ENCODE assay signal across 11 mouse cellular contexts in the genomic region with DNA sequence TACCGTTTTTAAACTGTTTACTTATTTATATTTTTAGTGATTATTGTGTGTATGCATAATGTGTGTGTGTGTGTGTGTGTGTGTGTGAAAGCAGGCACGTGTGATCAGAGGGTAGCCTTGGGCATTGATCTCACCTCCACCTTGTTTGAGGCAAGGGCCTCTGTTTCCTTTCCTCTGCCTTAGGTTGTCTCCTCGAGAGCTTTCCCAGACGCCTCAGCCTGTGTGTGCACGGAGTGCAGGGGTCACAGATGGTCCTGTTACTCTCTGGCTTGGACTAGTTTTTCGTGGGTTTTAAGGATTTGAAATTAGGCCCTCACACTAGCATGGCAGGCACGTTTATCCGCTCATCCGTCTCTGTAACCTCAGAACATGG. TPM values are rescaled to one million over a fixed set of nuclear protein-coding genes. Genes with fewer than 3 reads are reported as not detected.
DNase-seq lines count a peak whose midpoint lies in the region; ATAC-seq and TF ChIP-seq lines count a peak whose summit lies in the region.
"Had no signal": no experiment of that assay in that cellular context is flagged by ENCODE, and none has a peak within 500 bp of the region (broad histone marks: within the 10 kb centered on the region; RNA-seq: fewer than 3 reads in every experiment).

No protein-coding gene starts in this region.

- no peaks in the 10 kb centered on the region for H3K36me3 ChIP-seq in kidney, embryonic 14.5 days (ENCODE audit: control insufficient read depth, insufficient read depth, low read length)
- H3K36me3 ChIP-seq in hindbrain, embryonic 14.5 days (replicated peaks; ENCODE audit: control insufficient read depth, insufficient read depth) = no peaks in the 10 kb centered on the region
- H3K36me3 ChIP-seq in midbrain, embryonic 15.5 days (replicated peaks) = no peaks in the 10 kb centered on the region
- H3K36me3 ChIP-seq in heart, adult 2 months (ENCODE audit: control insufficient read depth, insufficient read depth, low read length) = no peaks in the 10 kb centered on the region
- H3K36me3 ChIP-seq: G1E; hindbrain, embryonic 15.5 days; liver, embryonic 12.5 days had no signal

- no peak for DNase-seq in kidney, adult 11 months
- DNase-seq in hindbrain, embryonic 14.5 days (ENCODE audit: low spot score) = no peak
- no peak for DNase-seq in cerebellum, postnatal 14 days
- DNase-seq in adrenal gland, adult 8-10 months = no peak
- DNase-seq in heart, adult 2 months = no peak

- no peak overlapping the region for H3K4me3 ChIP-seq in kidney, embryonic 14.5 days (ENCODE audit: low read length)
- H3K4me3 ChIP-seq in hindbrain, embryonic 14.5 days (replicated peaks; ENCODE audit: low read length) = no peak overlapping the region
- no peak overlapping the region for H3K4me3 ChIP-seq in midbrain, embryonic 15.5 days
- H3K4me3 ChIP-seq in heart, adult 2 months = no peak overlapping the region
- H3K4me3 ChIP-seq: hindbrain, embryonic 15.5 days; liver, embryonic 12.5 days had no signal

- no peak overlapping the region for H3K9ac ChIP-seq in kidney, embryonic 14.5 days (ENCODE audit: low read depth, low read length)
- no peak overlapping the region for H3K9ac ChIP-seq in hindbrain, embryonic 14.5 days
- H3K9ac ChIP-seq in midbrain, embryonic 15.5 days = no peak overlapping the region
- H3K9ac ChIP-seq in heart, adult 2 months (ENCODE audit: low read depth, low read length) = no peak overlapping the region
- H3K9ac ChIP-seq: hindbrain, embryonic 15.5 days; liver, embryonic 12.5 days had no signal

- no peaks in the 10 kb centered on the region for H3K79me2 ChIP-seq in heart, adult 2 months (replicated peaks; ENCODE audit: control insufficient read depth, insufficient read depth, low read length)

- H3K4me1 ChIP-seq in kidney, embryonic 14.5 days (ENCODE audit: control insufficient read depth, insufficient read depth, low read length) = peaks cover 9% of the 10 kb centered on the region; the same call in 1 of the 2 replicates
- H3K4me1 ChIP-seq in hindbrain, embryonic 14.5 days (replicated peaks; ENCODE audit: control insufficient read depth, insufficient read depth, low read length) = no peaks in the 10 kb centered on the region
- no peaks in the 10 kb centered on the region; the same call in 1 of the 2 replicates for H3K4me1 ChIP-seq in midbrain, embryonic 15.5 days
- peaks cover 9% of the 10 kb centered on the region for H3K4me1 ChIP-seq in heart, adult 2 months (ENCODE audit: control insufficient read depth, insufficient read depth, low read length)
- H3K4me1 ChIP-seq: hindbrain, embryonic 15.5 days had no signal

- no peak for TF ChIP-seq POLR2A in heart, adult 2 months (IDR thresholded peaks at IDR 0.05; ENCODE audit: insufficient read depth, low read depth, low read length)

- 0 out of 2 replicates have a peak, but pooled peaks have one; percentile 33 for ATAC-seq in kidney, embryonic 14.5 days (ENCODE audit: low FRiP score, low TSS enrichment)
- ATAC-seq in erythroblast, adult 5-6 weeks (replicated peaks; ENCODE audit: low FRiP score, poor library complexity, severe bottlenecking) = peak; percentile 29; the same call in 1 of the 2 replicates
- peak; percentile 21; the same call in 1 of the 2 replicates for ATAC-seq in hindbrain, embryonic 14.5 days (ENCODE audit: low FRiP score)
- peak; percentile 48 for ATAC-seq in midbrain, embryonic 15.5 days (replicated peaks)

- 54% methylated on average over 9 of the region's 9 CpGs for WGBS in kidney, embryonic 14.5 days
- WGBS in hindbrain, embryonic 14.5 days = 65% methylated on average over 9 of the region's 9 CpGs
- WGBS in midbrain, embryonic 15.5 days = 63% methylated on average over 9 of the region's 9 CpGs
- 52% methylated on average over 9 of the region's 9 CpGs for WGBS in heart, adult 2 months

- H3K4me2 ChIP-seq in kidney, embryonic 14.5 days (replicated peaks; ENCODE audit: low read depth, low read length) = no peak overlapping the region
- H3K4me2 ChIP-seq in hindbrain, embryonic 14.5 days (replicated peaks) = no peak overlapping the region
- no peak overlapping the region for H3K4me2 ChIP-seq in midbrain, embryonic 15.5 days
- H3K4me2 ChIP-seq: hindbrain, embryonic 15.5 days; liver, embryonic 12.5 days had no signal

- no peak for TF ChIP-seq EP300 in heart, adult 2 months (IDR thresholded peaks at IDR 0.05; ENCODE audit: insufficient read depth, low read depth, low read length)

- no peak overlapping the region for H3K27ac ChIP-seq in kidney, embryonic 14.5 days (ENCODE audit: low read depth, low read length)
- H3K27ac ChIP-seq in hindbrain, embryonic 14.5 days = no peak overlapping the region
- no peak overlapping the region for H3K27ac ChIP-seq in midbrain, embryonic 15.5 days
- H3K27ac ChIP-seq in heart, adult 2 months = no peak overlapping the region
- H3K27ac ChIP-seq: hindbrain, embryonic 15.5 days; liver, embryonic 12.5 days had no signal

- H3K9me3 ChIP-seq in kidney, embryonic 14.5 days (ENCODE audit: control insufficient read depth, low read length) = no peaks in the 10 kb centered on the region
- no peaks in the 10 kb centered on the region for H3K9me3 ChIP-seq in hindbrain, embryonic 14.5 days (ENCODE audit: control insufficient read depth, low read length)
- H3K9me3 ChIP-seq in midbrain, embryonic 15.5 days = no peaks in the 10 kb centered on the region
- H3K9me3 ChIP-seq: hindbrain, embryonic 15.5 days; liver, embryonic 12.5 days had no signal

- TF ChIP-seq CTCF in heart, adult 2 months (IDR thresholded peaks at IDR 0.05) = no peak

- intact Hi-C loops in heart, adult 2 months (cut with DNase I) = loop anchor here (1.0 kb wide), 1 partner anchor 49 kb away; no protein-coding TSS in a partner anchor

- H3K27me3 ChIP-seq in kidney, embryonic 14.5 days (ENCODE audit: control insufficient read depth, insufficient read depth, low read length) = no peaks in the 10 kb centered on the region
- no peaks in the 10 kb centered on the region for H3K27me3 ChIP-seq in hindbrain, embryonic 14.5 days (ENCODE audit: control insufficient read depth, insufficient read depth, low read length)
- H3K27me3 ChIP-seq in midbrain, embryonic 15.5 days (replicated peaks) = no peaks in the 10 kb centered on the region
- H3K27me3 ChIP-seq in heart, adult 2 months (ENCODE audit: control insufficient read depth, insufficient read depth, low read length) = no peaks in the 10 kb centered on the region
- H3K27me3 ChIP-seq: hindbrain, embryonic 15.5 days had no signal

RNA-seq across cellular contexts. Expression of a gene that starts 17.5 kb away (rescaled TPM):
- polyA plus RNA-seq in kidney, embryonic 14.5 days (2014; fragmentation: Nextera tagmentation; extraction: Ambion mirVana) = 1.8 and 2.1 TPM in 2 replicates
- total RNA-seq in erythroblast, adult 5-6 weeks (2015; ENCODE audit: low replicate concordance) = not detected in 2 replicates
- total RNA-seq in erythroblast, adult 5-6 weeks (2017; ENCODE audit: low replicate concordance) = not detected in 2 replicates
- 1.2 and 1.3 TPM in 2 replicates for polyA plus RNA-seq in hindbrain, embryonic 14.5 days (2014; fragmentation: Nextera tagmentation; extraction: Ambion mirVana)
- 0.74 and 1.4 TPM in 2 replicates for polyA plus RNA-seq in midbrain, embryonic 15.5 days (2015; fragmentation: Nextera tagmentation; extraction: Ambion mirVana)
- total RNA-seq in adrenal gland, adult 8-10 months (2022) = 1 to 10 TPM; 1.0 to 3.4 (median 1.9) TPM
- total RNA-seq in heart, adult 2 months (2021) = 1 to 10 TPM; 2.6 to 2.7 TPM
- 1.4 and 1.6 TPM in 2 replicates for polyA plus RNA-seq in heart, adult 2 months (2012; rRNA removed)

RNA-seq across cellular contexts. Expression of a gene that starts 28.1 kb away (rescaled TPM):
- 117 and 131 TPM in 2 replicates for polyA plus RNA-seq in kidney, embryonic 14.5 days (2014; fragmentation: Nextera tagmentation; extraction: Ambion mirVana)
- total RNA-seq in erythroblast, adult 5-6 weeks (2015; ENCODE audit: low replicate concordance) = 63.7 and 66.9 TPM in 2 replicates
- total RNA-seq in erythroblast, adult 5-6 weeks (2017; ENCODE audit: low replicate concordance) = 18.0 and 37.7 TPM in 2 replicates
- 127 and 135 TPM in 2 replicates for polyA plus RNA-seq in hindbrain, embryonic 14.5 days (2014; fragmentation: Nextera tagmentation; extraction: Ambion mirVana)
- 136 and 139 TPM in 2 replicates for polyA plus RNA-seq in midbrain, embryonic 15.5 days (2015; fragmentation: Nextera tagmentation; extraction: Ambion mirVana)
- total RNA-seq in adrenal gland, adult 8-10 months (2022) = 10 to 100 TPM; 63.2 to 81.2 (median 73.3) TPM
- total RNA-seq in heart, adult 2 months (2021) = 100 to 1,000 TPM; 148 to 191 TPM
- polyA plus RNA-seq in heart, adult 2 months (2012; rRNA removed) = 152 and 158 TPM in 2 replicates

RNA-seq across cellular contexts. Expression of a gene that starts 36.2 kb away (rescaled TPM):
- 0.03 and 0.14 TPM in 2 replicates for polyA plus RNA-seq in kidney, embryonic 14.5 days (2014; fragmentation: Nextera tagmentation; extraction: Ambion mirVana)
- total RNA-seq in erythroblast, adult 5-6 weeks (2015; ENCODE audit: low replicate concordance) = not detected in 2 replicates
- not detected in 2 replicates for total RNA-seq in erythroblast, adult 5-6 weeks (2017; ENCODE audit: low replicate concordance)
- polyA plus RNA-seq in hindbrain, embryonic 14.5 days (2014; fragmentation: Nextera tagmentation; extraction: Ambion mirVana) = 2.3 and 4.2 TPM in 2 replicates
- 1.5 and 1.8 TPM in 2 replicates for polyA plus RNA-seq in midbrain, embryonic 15.5 days (2015; fragmentation: Nextera tagmentation; extraction: Ambion mirVana)
- not detected for total RNA-seq in adrenal gland, adult 8-10 months (2022)
- total RNA-seq in heart, adult 2 months (2021) = not detected
- 0.26 and 0.86 TPM in 2 replicates for polyA plus RNA-seq in heart, adult 2 months (2012; rRNA removed)
- polyA plus RNA-seq: G1E had no signal

RNA-seq across cellular contexts. Expression of a gene that starts 36.2 kb away (rescaled TPM):
- polyA plus RNA-seq in kidney, embryonic 14.5 days (2014; fragmentation: Nextera tagmentation; extraction: Ambion mirVana) = 8.3 and 14.6 TPM in 2 replicates
- 4.6 and 19.0 TPM in 2 replicates for total RNA-seq in erythroblast, adult 5-6 weeks (2015; ENCODE audit: low replicate concordance)
- total RNA-seq in erythroblast, adult 5-6 weeks (2017; ENCODE audit: low replicate concordance) = 3.1 and 7.2 TPM in 2 replicates
- 4.1 and 5.4 TPM in 2 replicates for polyA plus RNA-seq in hindbrain, embryonic 14.5 days (2014; fragmentation: Nextera tagmentation; extraction: Ambion mirVana)
- 5.1 and 5.7 TPM in 2 replicates for polyA plus RNA-seq in midbrain, embryonic 15.5 days (2015; fragmentation: Nextera tagmentation; extraction: Ambion mirVana)
- total RNA-seq in adrenal gland, adult 8-10 months (2022) = 10 to 100 TPM; 12.4 to 23.1 (median 17.1) TPM
- 10 to 100 TPM in 1 of 2 experiments, 1 to 10 TPM in 1; 8.5 to 11.7 TPM for total RNA-seq in heart, adult 2 months (2021)
- polyA plus RNA-seq in heart, adult 2 months (2012; rRNA removed) = 8.1 and 8.6 TPM in 2 replicates

RNA-seq across cellular contexts. Expression of a gene that starts 54.6 kb away (rescaled TPM):
- polyA plus RNA-seq in kidney, embryonic 14.5 days (2014; fragmentation: Nextera tagmentation; extraction: Ambion mirVana) = 0.09 TPM in 1 of 2 replicates, not detected in the other
- not detected in 2 replicates for total RNA-seq in erythroblast, adult 5-6 weeks (2015; ENCODE audit: low replicate concordance)
- not detected in 2 replicates for total RNA-seq in erythroblast, adult 5-6 weeks (2017; ENCODE audit: low replicate concordance)
- polyA plus RNA-seq in hindbrain, embryonic 14.5 days (2014; fragmentation: Nextera tagmentation; extraction: Ambion mirVana) = 0.46 and 1.1 TPM in 2 replicates
- 0.41 and 0.65 TPM in 2 replicates for polyA plus RNA-seq in midbrain, embryonic 15.5 days (2015; fragmentation: Nextera tagmentation; extraction: Ambion mirVana)
- under 1 TPM in 3 of 4 experiments, not detected in 1; 0.07 to 0.12 (median 0.11) TPM for total RNA-seq in adrenal gland, adult 8-10 months (2022)
- total RNA-seq in heart, adult 2 months (2021) = 1 to 10 TPM; 1.9 to 2.1 TPM
- 0.02 TPM in 1 of 2 replicates, not detected in the other for polyA plus RNA-seq in heart, adult 2 months (2012; rRNA removed)
- total RNA-seq: G1E had no signal
- polyA plus RNA-seq: G1E; liver, embryonic 12.5 days had no signal
